Mouse (Mus musculus): ENCODE data around the gene Zbtb7b. TPM values are rescaled to one million over a fixed set of nuclear protein-coding genes. Genes with fewer than 3 reads are reported as not detected.
A peak's percentile ranks its signal among the peaks of the same experiment; 100 is the strongest.

The Zbtb7b gene
- polyA plus RNA-seq, 1 experiment from 2014 or later: 8.2 TPM

- Histone ChIP-seq H3K4me2 (replicated peaks) (no peak overlapping the region), H3K27me3 (no peaks in the 10 kb centered on the region; the same call in 1 of the 2 replicates), H3K36me3 (peaks cover 42% of the 10 kb centered on the region), H3K27ac (replicated peaks) (no peak overlapping the region), H3K4me1 (peaks cover 19% of the 10 kb centered on the region), H3K4me3 (replicated peaks) (no peak overlapping the region), H3K9ac (no peak overlapping the region), H3K9me3 (replicated peaks) (no peaks in the 10 kb centered on the region)
- WGBS: 75% methylated on average over 10 of the region's 10 CpGs
- no peak for ATAC-seq (ENCODE audit: insufficient number of reproducible peaks, low FRiP score, low TSS enrichment, low read depth)
Measured at GRCm38 (mm10) chr3:89346815-89347540, 47.6 kb downstream of the Zbtb7b start.

- Histone ChIP-seq H3K27ac (replicated peaks) (no peak overlapping the region), H3K4me2 (replicated peaks) (no peak overlapping the region), H3K9me3 (replicated peaks) (no peaks in the 10 kb centered on the region), H3K4me1 (peaks cover 27% of the 10 kb centered on the region), H3K36me3 (peaks cover 44% of the 10 kb centered on the region), H3K4me3 (replicated peaks) (no peak overlapping the region), H3K9ac (no peak overlapping the region), H3K27me3 (no peaks in the 10 kb centered on the region; the same call in 1 of the 2 replicates)
- no peak for ATAC-seq (ENCODE audit: insufficient number of reproducible peaks, low FRiP score, low TSS enrichment, low read depth)
- WGBS: 74% methylated on average over 7 of the region's 7 CpGs
Measured at GRCm38 (mm10) chr3:89343279-89343678, 51.3 kb downstream of the Zbtb7b start.

- Histone ChIP-seq H3K9ac (no peak overlapping the region), H3K4me3 (replicated peaks) (no peak overlapping the region), H3K36me3 (peaks cover 39% of the 10 kb centered on the region), H3K4me2 (replicated peaks) (no peak overlapping the region), H3K27me3 (no peaks in the 10 kb centered on the region), H3K9me3 (replicated peaks) (no peaks in the 10 kb centered on the region), H3K27ac (replicated peaks) (no peak overlapping the region), H3K4me1 (peaks cover 34% of the 10 kb centered on the region)
- ATAC-seq (ENCODE audit: insufficient number of reproducible peaks, low FRiP score, low TSS enrichment, low read depth): no peak
- 90% methylated on average over 4 of the region's 4 CpGs for WGBS
Measured at GRCm38 (mm10) chr3:89341794-89342193, 52.8 kb downstream of the Zbtb7b start.

GRCm38 (mm10) chr3:89340465-89340864 is 54.1 kb downstream of the Zbtb7b start:
- peaks cover 37% of the 10 kb centered on the region for H3K36me3 ChIP-seq
- H3K4me1 ChIP-seq: peaks cover 47% of the 10 kb centered on the region
- no peak overlapping the region for H3K9ac ChIP-seq
- H3K4me2 ChIP-seq (replicated peaks): peak overlapping the region; percentile 51
- ATAC-seq (ENCODE audit: insufficient number of reproducible peaks, low FRiP score, low TSS enrichment, low read depth): no peak
- H3K9me3 ChIP-seq (replicated peaks): no peaks in the 10 kb centered on the region
- H3K27ac ChIP-seq (replicated peaks): no peak overlapping the region
- H3K4me3 ChIP-seq (replicated peaks): peak overlapping the region; percentile 24
- 9% methylated on average over 11 of the region's 11 CpGs for WGBS
- H3K27me3 ChIP-seq: no peaks in the 10 kb centered on the region

GRCm38 (mm10) chr3:89339416-89339815 is 55.2 kb downstream of the Zbtb7b start:
- 0 out of 2 replicates have a peak overlapping the region, but pooled peaks have one; percentile 91 for H3K27ac ChIP-seq (replicated peaks)
- WGBS: 28% methylated on average over 8 of the region's 8 CpGs
- no peaks in the 10 kb centered on the region for H3K27me3 ChIP-seq
- no peaks in the 10 kb centered on the region for H3K9me3 ChIP-seq (replicated peaks)
- ATAC-seq (ENCODE audit: insufficient number of reproducible peaks, low FRiP score, low TSS enrichment, low read depth): no peak
- peaks cover 47% of the 10 kb centered on the region for H3K4me1 ChIP-seq
- H3K36me3 ChIP-seq: peaks cover 37% of the 10 kb centered on the region
- H3K4me3 ChIP-seq (replicated peaks): 0 out of 2 replicates have a peak overlapping the region, but pooled peaks have one; percentile 94
- H3K4me2 ChIP-seq (replicated peaks): no peak overlapping the region
- no peak overlapping the region for H3K9ac ChIP-seq

- H3K27me3 ChIP-seq: no peaks in the 10 kb centered on the region
- peak within 1 kb of the TSS; percentile 58 for H3K4me2 ChIP-seq (replicated peaks)
- no peaks in the 10 kb centered on the region for H3K9me3 ChIP-seq (replicated peaks)
- peak within 1 kb of the TSS; percentile 94 for H3K4me3 ChIP-seq (replicated peaks)
- H3K27ac ChIP-seq (replicated peaks): peak within 1 kb of the TSS; percentile 91
- peaks cover 51% of the 10 kb centered on the region for H3K4me1 ChIP-seq
- ATAC-seq (ENCODE audit: insufficient number of reproducible peaks, low FRiP score, low TSS enrichment, low read depth): peak; percentile 89
- WGBS: 0% methylated on average over 44 of the region's 44 CpGs
- H3K9ac ChIP-seq: peak within 1 kb of the TSS; percentile 87
- peaks cover 34% of the 10 kb centered on the region for H3K36me3 ChIP-seq
Measured at GRCm38 (mm10) chr3:89337721-89338578, 56.6 kb downstream of the Zbtb7b start, which contains the start of gene Efna4. TSS of gene Efna4 (minus strand) at chr3:89338028.

GRCm38 (mm10) chr3:89337062-89337720 is 57.4 kb downstream of the Zbtb7b start:
- WGBS: under 1% methylated on average over 21 of the region's 21 CpGs
- Histone ChIP-seq H3K27ac (replicated peaks) (peak overlapping the region; percentile 91), H3K4me2 (replicated peaks) (peak overlapping the region; percentile 58), H3K36me3 (peaks cover 35% of the 10 kb centered on the region), H3K27me3 (no peaks in the 10 kb centered on the region), H3K9ac (peak overlapping the region; percentile 87), H3K4me3 (replicated peaks) (peak overlapping the region; percentile 94), H3K9me3 (replicated peaks) (no peaks in the 10 kb centered on the region), H3K4me1 (peaks cover 58% of the 10 kb centered on the region)
- ATAC-seq (ENCODE audit: insufficient number of reproducible peaks, low FRiP score, low TSS enrichment, low read depth): peak; percentile 26; the same call in 1 of the 2 replicates

GRCm38 (mm10) chr3:89336529-89336928 is 58.0 kb downstream of the Zbtb7b start:
- H3K9me3 ChIP-seq (replicated peaks): no peaks in the 10 kb centered on the region
- H3K27ac ChIP-seq (replicated peaks): peak overlapping the region; percentile 91
- peak overlapping the region; percentile 58 for H3K4me2 ChIP-seq (replicated peaks)
- no peak for ATAC-seq (ENCODE audit: insufficient number of reproducible peaks, low FRiP score, low TSS enrichment, low read depth)
- H3K36me3 ChIP-seq: peaks cover 30% of the 10 kb centered on the region
- 5% methylated on average over 6 of the region's 6 CpGs for WGBS
- peaks cover 64% of the 10 kb centered on the region for H3K4me1 ChIP-seq
- H3K9ac ChIP-seq: peak overlapping the region; percentile 87
- peak overlapping the region; percentile 94 for H3K4me3 ChIP-seq (replicated peaks)
- H3K27me3 ChIP-seq: no peaks in the 10 kb centered on the region

GRCm38 (mm10) chr3:89333053-89333452 is 61.5 kb downstream of the Zbtb7b start:
- H3K4me3 ChIP-seq (replicated peaks): no peak overlapping the region
- H3K4me2 ChIP-seq (replicated peaks): no peak overlapping the region
- 0 out of 2 replicates have a peak overlapping the region, but pooled peaks have one; percentile 5 for H3K27ac ChIP-seq (replicated peaks)
- no peaks in the 10 kb centered on the region for H3K27me3 ChIP-seq
- H3K4me1 ChIP-seq: peaks cover 51% of the 10 kb centered on the region
- no peak overlapping the region for H3K9ac ChIP-seq
- H3K36me3 ChIP-seq: peaks cover 30% of the 10 kb centered on the region
- 70% methylated on average over 11 of the region's 11 CpGs for WGBS
- H3K9me3 ChIP-seq (replicated peaks): no peaks in the 10 kb centered on the region
- no peak for ATAC-seq (ENCODE audit: insufficient number of reproducible peaks, low FRiP score, low TSS enrichment, low read depth)

- Histone ChIP-seq H3K4me2 (replicated peaks) (no peak overlapping the region), H3K9me3 (replicated peaks) (no peaks in the 10 kb centered on the region), H3K27me3 (no peaks in the 10 kb centered on the region), H3K27ac (replicated peaks) (no peak overlapping the region), H3K4me3 (replicated peaks) (no peak overlapping the region), H3K36me3 (peaks cover 30% of the 10 kb centered on the region), H3K9ac (no peak overlapping the region), H3K4me1 (peaks cover 50% of the 10 kb centered on the region)
- ATAC-seq (ENCODE audit: insufficient number of reproducible peaks, low FRiP score, low TSS enrichment, low read depth): no peak
- 42% methylated on average over 12 of the region's 12 CpGs for WGBS
Measured at GRCm38 (mm10) chr3:89332476-89332875, 62.1 kb downstream of the Zbtb7b start.

GRCm38 (mm10) chr3:89332013-89332412 is 62.6 kb downstream of the Zbtb7b start:
- WGBS: 35% methylated on average over 10 of the region's 10 CpGs
- peaks cover 45% of the 10 kb centered on the region for H3K4me1 ChIP-seq
- ATAC-seq (ENCODE audit: insufficient number of reproducible peaks, low FRiP score, low TSS enrichment, low read depth): no peak
- H3K4me3 ChIP-seq (replicated peaks): no peak overlapping the region
- peak overlapping the region; percentile 39 for H3K27ac ChIP-seq (replicated peaks)
- H3K27me3 ChIP-seq: no peaks in the 10 kb centered on the region
- no peaks in the 10 kb centered on the region for H3K9me3 ChIP-seq (replicated peaks)
- no peak overlapping the region for H3K4me2 ChIP-seq (replicated peaks)
- no peak overlapping the region for H3K9ac ChIP-seq
- peaks cover 30% of the 10 kb centered on the region for H3K36me3 ChIP-seq
